Mouse (Mus musculus) liver, embryonic 16.5 days (tissue): ENCODE measurements around the gene Chd9. TPM values are rescaled to one million over a fixed set of nuclear protein-coding genes. Genes with fewer than 3 reads are reported as not detected.

ENCODE experiments used
- ATAC-seq: fragments of 200-750 bp; cut with Nextera tagmentation; 2 replicates; pipeline ENCODE4 v1.8.0; 2017; ENCODE audit warnings: low read depth, mild to moderate bottlenecking, moderate number of reproducible peaks, moderate library complexity
- H3K27ac ChIP-seq: fragments of 300-500 bp; sonication (generic); 2 replicates; pipeline ENCODE4 v1.5.1; 2014; ENCODE audit warnings: mild to moderate bottlenecking, low read length
- H3K27me3 ChIP-seq: fragments of 300-500 bp; sonication (generic); 2 replicates; pipeline ENCODE4 v1.6.1; 2014; ENCODE audit warnings: low read depth, low read length, mixed read lengths; ENCODE audit not compliant: control insufficient read depth, insufficient read depth
- H3K36me3 ChIP-seq: fragments of 300-500 bp; sonication (generic); 2 replicates; pipeline ENCODE4 v1.6.1; 2014; ENCODE audit warnings: mild to moderate bottlenecking; ENCODE audit not compliant: control insufficient read depth, insufficient read depth
- H3K4me1 ChIP-seq: fragments of 300-500 bp; sonication (generic); 2 replicates; pipeline ENCODE4 v1.6.1; 2014; ENCODE audit warnings: low read depth, low read length, mixed read lengths; ENCODE audit not compliant: control insufficient read depth
- H3K4me2 ChIP-seq: fragments of 300-500 bp; sonication (generic); 2 replicates; pipeline ENCODE4 v1.6.1; 2014; ENCODE audit warnings: low read depth, low read length, mixed read lengths
- H3K4me3 ChIP-seq: fragments of 300-500 bp; sonication (generic); 2 replicates; pipeline ENCODE4 v1.5.1; 2014; ENCODE audit warnings: low read depth, mild to moderate bottlenecking, low read length
- H3K9ac ChIP-seq: fragments of 300-500 bp; sonication (generic); 2 replicates; pipeline ENCODE4 v1.6.1; 2014; ENCODE audit warnings: low read depth, low read length
- H3K9me3 ChIP-seq: fragments of 300-500 bp; sonication (generic); replicated peaks from 2 replicates; pipeline ENCODE4 v1.6.1; 2016; ENCODE audit warnings: low read length; ENCODE audit not compliant: control insufficient read depth
- WGBS: fragments of 180-500 bp; shearing (Covaris S2); extraction: QIAGEN DNeasy Blood & Tissue Kit; methylation state at CpG from one replicate; pipeline ENCODE4 v1.1.7; 2014; ENCODE audit not compliant: insufficient replicate concordance; 5-methylcytosine and 5-hydroxymethylcytosine counted together
- polyA plus RNA-seq: library from polyadenylated mRNA; unstranded; fragments of >200 nt; fragmentation: Nextera tagmentation; extraction: Ambion mirVana; gene quantifications from 2 replicates; pipeline ENCODE4 v1.2.1, GENCODE M21; 2015

The Chd9 gene
- polyA plus RNA-seq, 1 experiment from 2014 or later, result 18.5 TPM

GRCm38 (mm10) chr8:90862038-90862437 lies 33.9 kb downstream of the Chd9 start:
- H3K27ac ChIP-seq, result no peak overlapping the region
- no peaks in the 10 kb centered on the region for H3K9me3 ChIP-seq
- ATAC-seq, result no peak
- no peaks in the 10 kb centered on the region for H3K27me3 ChIP-seq
- no peaks in the 10 kb centered on the region for H3K4me1 ChIP-seq
- no peak overlapping the region for H3K9ac ChIP-seq
- no peak overlapping the region for H3K4me2 ChIP-seq
- WGBS, result 24% methylated on average over 9 of the region's 9 CpGs
- no peak overlapping the region for H3K4me3 ChIP-seq
- no peaks in the 10 kb centered on the region for H3K36me3 ChIP-seq

- H3K4me3 ChIP-seq, result no peak overlapping the region
- ATAC-seq, result no peak
- no peaks in the 10 kb centered on the region for H3K36me3 ChIP-seq
- H3K9me3 ChIP-seq, result no peaks in the 10 kb centered on the region
- peaks cover 13% of the 10 kb centered on the region for H3K4me1 ChIP-seq
- H3K9ac ChIP-seq, result no peak overlapping the region
- no peak overlapping the region for H3K4me2 ChIP-seq
- 70% methylated on average over 2 of the region's 2 CpGs for WGBS
- H3K27ac ChIP-seq, result no peak overlapping the region
- no peaks in the 10 kb centered on the region; the same call in 1 of the 2 replicates for H3K27me3 ChIP-seq
These were observed 38.9 kb downstream of the Chd9 start for GRCm38 (mm10) chr8:90867061-90867460.

GRCm38 (mm10) chr8:90867911-90868310 lies 39.8 kb downstream of the Chd9 start:
- 72% methylated on average over 4 of the region's 4 CpGs for WGBS
- Histone ChIP-seq H3K4me3 (no peak overlapping the region), H3K4me2 (no peak overlapping the region), H3K4me1 (peaks cover 13% of the 10 kb centered on the region), H3K9me3 (no peaks in the 10 kb centered on the region), H3K9ac (no peak overlapping the region), H3K36me3 (no peaks in the 10 kb centered on the region), H3K27me3 (no peaks in the 10 kb centered on the region; the same call in 1 of the 2 replicates), H3K27ac (no peak overlapping the region)
- ATAC-seq, result no peak

GRCm38 (mm10) chr8:90868334-90868733 lies 40.2 kb downstream of the Chd9 start:
- WGBS, result 58% methylated on average over 4 of the region's 4 CpGs
- ATAC-seq, result no peak
- no peak overlapping the region for H3K27ac ChIP-seq
- no peak overlapping the region for H3K4me3 ChIP-seq
- H3K4me1 ChIP-seq, result peaks cover 13% of the 10 kb centered on the region
- no peaks in the 10 kb centered on the region for H3K9me3 ChIP-seq
- H3K36me3 ChIP-seq, result no peaks in the 10 kb centered on the region
- no peaks in the 10 kb centered on the region; the same call in 1 of the 2 replicates for H3K27me3 ChIP-seq
- no peak overlapping the region for H3K9ac ChIP-seq
- no peak overlapping the region for H3K4me2 ChIP-seq

- Histone ChIP-seq H3K4me2 (peak overlapping the region; percentile 24; the same call in 1 of the 2 replicates), H3K4me3 (no peak overlapping the region), H3K36me3 (no peaks in the 10 kb centered on the region), H3K9ac (no peak overlapping the region; the same call in 1 of the 2 replicates), H3K9me3 (no peaks in the 10 kb centered on the region), H3K27me3 (no peaks in the 10 kb centered on the region; the same call in 1 of the 2 replicates), H3K4me1 (peaks cover 13% of the 10 kb centered on the region), H3K27ac (peak overlapping the region; percentile 12; the same call in 1 of the 2 replicates)
- WGBS, result 15% methylated on average over 18 of the region's 18 CpGs
- peak; percentile 66 for ATAC-seq
These were observed 41.1 kb downstream of the Chd9 start for GRCm38 (mm10) chr8:90869071-90869919.

- H3K4me3 ChIP-seq, result no peak overlapping the region
- WGBS, result 22% methylated on average over 22 of the region's 22 CpGs
- H3K4me1 ChIP-seq, result peaks cover 13% of the 10 kb centered on the region
- peak overlapping the region; percentile 24; the same call in 1 of the 2 replicates for H3K4me2 ChIP-seq
- H3K9me3 ChIP-seq, result no peaks in the 10 kb centered on the region
- no peaks in the 10 kb centered on the region for H3K36me3 ChIP-seq
- H3K9ac ChIP-seq, result no peak overlapping the region
- H3K27ac ChIP-seq, result no peak overlapping the region
- H3K27me3 ChIP-seq, result no peaks in the 10 kb centered on the region; the same call in 1 of the 2 replicates
- peak; percentile 7; the same call in 1 of the 2 replicates for ATAC-seq
These were observed 42.0 kb downstream of the Chd9 start for GRCm38 (mm10) chr8:90869920-90870777.

GRCm38 (mm10) chr8:90871375-90872080 lies 43.4 kb downstream of the Chd9 start:
- H3K9ac ChIP-seq, result no peak overlapping the region
- no peak overlapping the region for H3K4me2 ChIP-seq
- H3K27me3 ChIP-seq, result peaks cover 8% of the 10 kb centered on the region
- 32% methylated on average over 6 of the region's 6 CpGs for WGBS
- no peaks in the 10 kb centered on the region for H3K36me3 ChIP-seq
- H3K4me1 ChIP-seq, result peaks cover 16% of the 10 kb centered on the region
- H3K4me3 ChIP-seq, result no peak overlapping the region
- no peaks in the 10 kb centered on the region for H3K9me3 ChIP-seq
- no peak overlapping the region for H3K27ac ChIP-seq
- no peak for ATAC-seq

GRCm38 (mm10) chr8:90873051-90873450 lies 44.9 kb downstream of the Chd9 start:
- no peaks in the 10 kb centered on the region for H3K36me3 ChIP-seq
- no peaks in the 10 kb centered on the region for H3K9me3 ChIP-seq
- H3K4me1 ChIP-seq, result peaks cover 19% of the 10 kb centered on the region
- H3K9ac ChIP-seq, result no peak overlapping the region
- no peak overlapping the region for H3K4me3 ChIP-seq
- ATAC-seq, result no peak
- no peak overlapping the region for H3K4me2 ChIP-seq
- WGBS, result 59% methylated on average over 4 of the region's 4 CpGs
- peaks cover 14% of the 10 kb centered on the region for H3K27me3 ChIP-seq
- H3K27ac ChIP-seq, result no peak overlapping the region
